Mouse (Mus musculus): ENCODE data around the gene AC124108.1. TPM values are rescaled to one million over a fixed set of nuclear protein-coding genes. Genes with fewer than 3 reads are reported as not detected.
A peak's percentile ranks its signal among the peaks of the same experiment; 100 is the strongest.

Gene AC124108.1
- total and polyA plus RNA-seq, 3 experiments, result not detected

- no peak overlapping the region for H3K27ac ChIP-seq (ENCODE audit: insufficient read depth, low read depth)
- H3K9me3 ChIP-seq (replicated peaks; ENCODE audit: low read length), result no peaks in the 10 kb centered on the region
- no peaks in the 10 kb centered on the region for H3K79me2 ChIP-seq (replicated peaks; ENCODE audit: control insufficient read depth, extremely low read depth, insufficient read depth, poor library complexity, severe bottlenecking)
- H3K36me3 ChIP-seq (replicated peaks in 1 of 2; ENCODE audit: control insufficient read depth in 1 of 2, insufficient read depth in 1 of 2, low read length in 1 of 2), result no peaks in the 10 kb centered on the region
- H3K4me1 ChIP-seq (ENCODE audit: control insufficient read depth in 1 of 2, insufficient read depth in 2 of 2), result peaks cover 0 to 9% of the 10 kb centered on the region in 2 experiments; a peak in 2 of 4 replicates
- H3K27me3 ChIP-seq (replicated peaks), result peaks cover 86% of the 10 kb centered on the region
- no peak overlapping the region for H3K9ac ChIP-seq (ENCODE audit: insufficient read depth, low read depth)
- in situ Hi-C loops (cut with MboI; ENCODE audit: low pct_ligation_motif_present, low pct_unique_long_range_greater_than_20kb, low sequenced_read_pairs), result loop anchor here (10.0 kb wide), 1 partner anchor 47 kb away; no protein-coding TSS in a partner anchor
- no peak for DNase-seq (ENCODE audit: extremely low read depth)
- no peak overlapping the region for H3K4me2 ChIP-seq (ENCODE audit: insufficient read depth, low read depth, poor library complexity, severe bottlenecking)
- dilution Hi-C loops (cut with MboI; ENCODE audit: extremely low pct_ligation_motif_present, extremely low pct_unique_long_range_greater_than_20kb, low sequenced_read_pairs), result no loop called here
- no peak overlapping the region for H3K4me3 ChIP-seq (replicated peaks in 1 of 3; ENCODE audit: low read depth in 2 of 3, low read length in 2 of 3, poor library complexity in 1 of 3)
- TF ChIP-seq ETS1 (conservative IDR thresholded peaks at IDR 0.05; ENCODE audit: low read depth, low read length) (no peak), KAT2A (IDR thresholded peaks at IDR 0.05; ENCODE audit: insufficient replicate concordance, low read length) (no peak), PAX5 (IDR thresholded peaks at IDR 0.05; ENCODE audit: low read length) (no peak), CTCF (conservative IDR thresholded peaks at IDR 0.05 in 1 of 2, IDR thresholded peaks at IDR 0.05 in 1 of 2; ENCODE audit: low read depth in 2 of 2, low read length in 2 of 2) (no peak), ZNF384 (IDR thresholded peaks at IDR 0.05; ENCODE audit: low read depth, low read length) (no peak), USF1 (IDR thresholded peaks at IDR 0.05; ENCODE audit: low read depth, low read length) (no peak), UBTF (IDR thresholded peaks at IDR 0.05; ENCODE audit: low read depth, low read length) (no peak), SMC3 (IDR thresholded peaks at IDR 0.05; ENCODE audit: low read depth, low read length) (no peak), TBP (conservative IDR thresholded peaks at IDR 0.05; ENCODE audit: low read depth, low read length) (no peak), MAZ (IDR thresholded peaks at IDR 0.05; ENCODE audit: low read depth, low read length) (no peak), CHD1 (IDR thresholded peaks at IDR 0.05; ENCODE audit: low read depth, low read length) (no peak)
Observed at GRCm38 (mm10) chr1:132211672-132212071, 20.4 kb downstream of the AC124108.1 start.

- H3K27me3 ChIP-seq (replicated peaks), result peaks cover 86% of the 10 kb centered on the region
- H3K9me3 ChIP-seq (replicated peaks; ENCODE audit: low read length), result no peaks in the 10 kb centered on the region
- no peaks in the 10 kb centered on the region for H3K36me3 ChIP-seq (replicated peaks in 1 of 2; ENCODE audit: control insufficient read depth in 1 of 2, insufficient read depth in 1 of 2, low read length in 1 of 2)
- H3K27ac ChIP-seq (ENCODE audit: insufficient read depth, low read depth), result no peak overlapping the region
- TF ChIP-seq ELF1 (IDR thresholded peaks at IDR 0.05; ENCODE audit: low read depth, low read length) (no peak), USF1 (IDR thresholded peaks at IDR 0.05; ENCODE audit: low read depth, low read length) (no peak), SMC3 (IDR thresholded peaks at IDR 0.05; ENCODE audit: low read depth, low read length) (peak; percentile 25), E2F4 (IDR thresholded peaks at IDR 0.05; ENCODE audit: insufficient replicate concordance, low read depth, low read length) (no peak), RAD21 (IDR thresholded peaks at IDR 0.05; ENCODE audit: low read depth, low read length) (peak; percentile 14), NRF1 (IDR thresholded peaks at IDR 0.05; ENCODE audit: low read depth, low read length) (peak; percentile 73), ETS1 (conservative IDR thresholded peaks at IDR 0.05; ENCODE audit: low read depth, low read length) (no peak), HCFC1 (IDR thresholded peaks at IDR 0.05; ENCODE audit: low read depth, low read length) (no peak), CTCF (conservative IDR thresholded peaks at IDR 0.05 in 1 of 2, IDR thresholded peaks at IDR 0.05 in 1 of 2; ENCODE audit: low read depth in 2 of 2, low read length in 2 of 2) (peak; percentile 31 to 65; a peak in 3 of 4 replicates), USF2 (conservative IDR thresholded peaks at IDR 0.05; ENCODE audit: low read depth, low read length) (no peak), TCF12 (IDR thresholded peaks at IDR 0.05; ENCODE audit: low read depth, low read length) (no peak)
- H3K4me3 ChIP-seq (replicated peaks in 1 of 3; ENCODE audit: low read depth in 2 of 3, low read length in 2 of 3, poor library complexity in 1 of 3), result no peak overlapping the region
- H3K9ac ChIP-seq (ENCODE audit: insufficient read depth, low read depth), result no peak overlapping the region
- H3K4me1 ChIP-seq (ENCODE audit: control insufficient read depth in 1 of 2, insufficient read depth in 2 of 2), result peaks cover 0 to 15% of the 10 kb centered on the region in 2 experiments; a peak in 2 of 4 replicates
- dilution Hi-C loops (cut with MboI; ENCODE audit: extremely low pct_ligation_motif_present, extremely low pct_unique_long_range_greater_than_20kb, low sequenced_read_pairs), result no loop called here
- no peak overlapping the region for H3K4me2 ChIP-seq (ENCODE audit: insufficient read depth, low read depth, poor library complexity, severe bottlenecking)
- no peak for DNase-seq (ENCODE audit: extremely low read depth)
- H3K79me2 ChIP-seq (replicated peaks; ENCODE audit: control insufficient read depth, extremely low read depth, insufficient read depth, poor library complexity, severe bottlenecking), result no peaks in the 10 kb centered on the region
- in situ Hi-C loops (cut with MboI; ENCODE audit: low pct_ligation_motif_present, low pct_unique_long_range_greater_than_20kb, low sequenced_read_pairs), result loop anchor here (10.0 kb wide), 1 partner anchor 47 kb away; no protein-coding TSS in a partner anchor
Observed at GRCm38 (mm10) chr1:132212218-132212617, 21.0 kb downstream of the AC124108.1 start.
